Mouse (Mus musculus): Measurements from ENCODE around the gene Mtx1.

GRCm38 (mm10) chr3:89178107-89178385, 48.8 kb downstream of the Mtx1 start:
- no peak for TF ChIP-seq POLR2A (IDR thresholded peaks at IDR 0.05; ENCODE audit: low read depth, low read length)
- TF ChIP-seq CTCF (IDR thresholded peaks at IDR 0.05; ENCODE audit: borderline replicate concordance, insufficient read depth, low read length): no peak
